Mouse (Mus musculus) cerebellum, adult 9-11 months (tissue): ENCODE results near the gene Folr1.

Source experiments
- DNase-seq: peaks from one replicate; pipeline ENCODE4 v3.0.0; 2022

Folr1 gene

DNA sequence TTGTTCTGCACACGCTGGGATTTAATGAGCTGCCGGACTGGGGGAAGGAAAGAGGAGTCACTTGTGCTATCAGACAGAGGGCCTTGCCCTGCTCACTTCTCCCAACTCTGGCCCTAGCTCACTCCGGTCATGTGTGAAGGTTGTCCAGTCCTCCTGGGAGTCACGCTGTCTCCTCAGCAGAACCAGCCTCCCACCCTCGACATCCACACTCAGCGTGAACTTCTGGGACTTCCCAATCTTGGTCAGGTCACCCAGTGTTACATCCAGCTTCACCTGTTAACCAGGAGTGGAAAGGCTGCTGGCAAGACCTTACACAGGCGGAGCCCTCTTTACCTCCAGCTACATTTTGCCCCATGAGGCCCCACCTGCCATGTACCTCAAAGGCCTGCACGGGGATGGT, 39.2 kb downstream of the Folr1 start:
- no peak for DNase-seq

DNA sequence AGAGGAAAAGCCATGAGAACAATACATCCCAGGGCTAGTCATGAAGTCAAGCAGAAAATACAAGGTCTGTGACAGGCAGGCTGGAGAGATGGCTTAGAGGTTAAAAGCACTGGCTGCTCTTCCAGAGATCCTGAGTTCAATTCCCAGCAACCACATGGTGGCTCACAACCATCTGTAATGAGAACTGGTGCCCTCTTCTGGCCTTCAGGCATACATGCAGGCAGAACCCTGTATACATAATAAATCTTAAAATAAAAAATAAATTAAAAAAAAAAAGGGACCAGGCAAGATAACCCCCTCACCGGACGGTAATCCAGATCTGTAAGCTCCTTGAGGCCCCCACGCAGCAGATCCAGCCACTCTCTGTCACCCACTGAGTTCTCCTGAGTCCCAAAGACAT, 40.2 kb downstream of the Folr1 start:
- DNase-seq, result no peak

DNA sequence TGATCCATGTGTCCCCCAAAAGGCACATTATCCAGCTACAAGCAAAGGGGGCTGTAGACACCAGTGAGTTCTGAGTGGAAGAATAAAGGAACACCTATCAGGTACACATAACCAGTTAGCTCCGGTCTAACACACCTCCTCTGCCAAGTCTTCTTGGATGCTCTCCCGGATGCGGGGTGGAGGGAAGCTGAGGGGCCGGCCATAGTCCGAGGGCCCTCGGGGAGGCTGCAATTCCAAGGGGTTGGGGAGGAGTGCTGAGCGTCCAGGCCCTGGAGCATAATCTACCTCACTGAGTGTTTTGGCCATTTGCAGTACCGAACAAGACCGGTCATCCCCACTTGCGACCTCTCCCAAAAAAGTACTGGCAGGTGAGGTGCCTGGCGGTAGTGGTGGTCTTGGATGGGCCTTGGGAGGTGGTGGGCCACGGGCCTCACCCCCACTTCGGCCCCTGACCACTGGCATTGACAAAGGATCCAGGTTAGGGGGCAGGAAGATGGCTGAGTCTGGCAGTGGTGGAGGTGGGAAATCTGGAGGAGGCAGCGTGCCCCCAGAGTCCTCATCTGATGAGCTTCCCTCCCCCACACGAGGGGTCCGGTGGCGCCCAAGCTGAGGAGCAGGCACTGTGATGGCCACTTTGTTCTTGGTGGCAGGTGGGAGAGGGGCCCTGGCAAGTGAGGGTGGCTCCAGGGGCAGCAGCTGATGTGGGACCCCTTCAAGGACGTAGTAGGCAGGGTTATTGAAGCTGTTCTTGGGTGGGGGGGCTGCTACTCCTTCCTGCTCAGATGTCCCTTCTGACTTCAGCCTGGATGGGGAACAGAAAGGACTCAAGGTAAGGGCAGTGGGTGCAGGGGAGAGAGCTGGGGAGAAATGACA, 46.6 kb downstream of the Folr1 start:
- no peak for DNase-seq

DNA sequence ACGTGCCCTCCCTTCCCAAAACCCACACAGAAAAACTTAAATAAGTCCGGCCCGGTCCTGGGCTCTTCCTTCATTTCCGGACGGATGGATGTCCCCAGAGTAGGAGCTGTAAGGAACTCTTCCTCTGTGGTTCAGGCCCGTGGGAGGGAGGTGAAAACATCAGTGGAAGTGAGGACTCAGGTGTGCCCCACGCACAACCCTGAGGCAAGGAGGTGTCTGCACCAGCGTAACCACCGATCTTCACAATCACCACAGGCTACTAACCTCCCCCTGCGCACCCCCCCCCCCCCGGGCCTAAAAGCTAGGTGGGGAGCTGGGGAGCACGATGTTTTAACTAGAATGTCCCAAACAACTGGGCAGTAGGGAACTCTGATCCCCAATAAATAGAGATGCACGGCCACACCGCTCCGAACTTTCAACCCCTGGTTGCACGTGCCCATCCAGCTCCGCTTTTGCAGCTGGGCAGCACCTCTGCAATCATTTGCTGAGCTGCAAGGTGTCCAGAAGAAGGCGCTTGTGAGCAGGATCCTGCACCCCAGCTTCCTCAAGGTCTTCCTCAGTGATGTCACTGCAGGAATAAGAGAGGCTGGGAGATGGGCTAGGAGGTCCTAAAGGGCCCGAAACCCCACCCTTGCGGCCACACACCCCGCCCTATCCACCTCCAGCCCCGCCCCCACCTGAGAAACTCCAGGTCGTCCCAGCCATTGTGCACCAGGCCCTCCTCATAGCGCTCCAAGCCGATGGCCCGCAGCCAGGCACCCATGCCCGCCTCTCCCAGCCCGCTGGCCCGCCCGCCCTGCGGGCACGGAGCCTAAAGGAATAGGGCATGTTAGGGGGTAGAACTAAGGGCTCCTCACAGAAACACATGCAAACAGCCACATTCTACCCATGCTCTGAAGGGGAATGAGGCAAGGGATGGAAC, 47.5 kb downstream of the Folr1 start:
- DNase-seq, result no peak

DNA sequence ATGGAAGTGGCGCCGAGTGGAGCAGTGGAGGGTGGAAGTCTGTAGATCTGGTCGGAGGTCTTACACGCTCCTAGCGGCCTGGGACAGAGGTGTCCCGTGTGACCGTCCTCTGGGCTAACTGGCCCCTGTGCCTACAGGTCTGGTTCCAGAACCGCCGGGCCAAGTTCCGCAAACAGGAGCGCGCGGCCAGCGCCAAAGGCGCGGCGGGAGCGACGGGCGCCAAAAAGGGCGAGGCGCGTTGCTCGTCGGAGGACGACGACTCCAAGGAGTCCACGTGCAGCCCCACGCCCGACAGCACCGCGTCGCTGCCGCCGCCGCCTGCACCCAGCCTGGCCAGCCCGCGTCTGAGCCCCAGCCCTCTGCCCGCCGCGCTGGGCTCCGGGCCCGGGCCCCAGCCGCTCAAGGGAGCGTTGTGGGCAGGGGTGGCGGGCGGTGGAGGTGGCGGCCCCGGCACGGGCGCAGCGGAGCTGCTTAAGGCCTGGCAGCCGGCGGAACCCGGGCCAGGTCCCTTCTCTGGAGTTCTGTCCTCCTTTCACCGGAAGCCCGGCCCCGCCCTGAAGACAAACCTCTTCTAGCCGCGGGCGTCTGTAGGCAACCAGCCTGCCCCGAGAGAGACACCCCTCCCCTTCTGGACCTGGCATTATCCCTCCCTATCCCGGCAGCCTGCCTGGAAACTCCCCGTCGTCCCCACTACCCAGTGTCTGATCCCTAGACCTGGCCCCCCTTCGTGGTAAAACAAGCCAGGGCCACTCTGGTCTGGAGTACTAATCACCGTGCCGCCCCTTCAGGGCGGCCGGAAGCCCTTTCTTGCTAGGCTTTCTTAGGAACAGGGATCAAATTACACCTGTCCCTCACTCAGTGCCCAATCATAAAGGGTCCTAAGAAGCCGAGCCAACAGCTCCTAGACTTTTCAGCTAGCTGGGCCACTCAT, 48.8 kb downstream of the Folr1 start:
- no peak for DNase-seq

DNA sequence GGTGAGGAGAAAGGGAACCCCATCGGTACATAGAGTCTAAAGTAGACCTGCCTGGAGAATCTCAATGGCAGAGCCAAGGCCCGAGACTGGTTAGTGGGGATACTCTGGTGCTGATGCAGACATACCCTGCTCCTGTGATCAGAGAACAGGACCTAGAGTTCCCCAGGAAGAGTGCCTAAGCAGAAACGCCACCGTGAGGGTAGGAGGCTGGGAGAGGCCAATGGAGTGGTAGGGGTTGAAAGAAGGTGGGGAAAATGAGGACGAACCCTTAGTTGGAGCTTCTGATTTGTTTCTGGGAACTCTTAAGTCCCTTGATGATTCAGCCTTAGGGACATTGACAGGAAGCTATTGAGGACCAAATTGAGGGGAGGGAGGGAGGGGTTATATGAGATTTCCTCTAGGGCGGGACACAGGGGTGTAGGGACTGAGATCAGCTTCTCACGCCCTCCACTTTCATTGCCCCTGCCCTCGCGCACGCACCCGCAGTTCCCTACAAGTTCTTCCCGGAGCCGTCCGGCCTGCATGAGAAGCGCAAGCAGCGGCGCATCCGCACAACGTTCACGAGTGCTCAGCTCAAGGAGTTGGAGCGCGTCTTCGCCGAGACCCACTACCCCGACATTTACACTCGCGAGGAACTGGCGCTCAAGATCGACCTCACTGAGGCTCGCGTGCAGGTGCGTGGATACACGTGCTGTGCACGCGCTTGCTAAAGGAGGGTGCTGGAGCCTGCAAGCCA, 50.1 kb downstream of the Folr1 start:
- no peak for DNase-seq

DNA sequence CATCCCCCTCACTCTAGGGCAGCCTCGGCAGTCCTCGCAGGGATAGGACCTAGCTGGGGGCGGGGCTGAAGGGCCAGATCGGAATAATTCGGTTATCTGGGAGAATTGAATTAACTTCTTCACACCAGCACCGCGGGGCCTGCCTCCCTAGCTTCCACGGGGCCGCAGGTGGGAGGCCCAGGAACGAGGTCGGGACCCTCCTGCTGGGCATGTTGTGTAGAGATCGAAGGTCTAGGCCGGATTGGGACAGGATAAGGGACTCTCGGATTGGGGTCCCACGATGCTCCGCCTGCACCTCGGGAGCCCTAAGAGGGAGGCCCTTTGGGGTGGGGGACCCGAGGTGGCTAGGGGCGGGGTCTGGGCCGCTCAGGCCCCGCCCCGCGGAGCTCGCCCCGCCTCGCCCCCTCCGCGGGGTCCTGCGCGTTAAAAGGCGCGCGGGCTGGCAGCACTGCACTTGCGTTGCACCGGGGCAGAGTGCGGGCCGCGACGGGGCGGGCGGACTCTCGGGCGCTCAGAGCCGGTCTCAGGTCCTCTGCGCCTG, 52.7 kb downstream of the Folr1 start, which contains the start of gene Phox2a:
TSS of gene Phox2a (plus strand) at position 453 of the 541 bp plus-strand sequence.
- no peak for DNase-seq
